Mouse (Mus musculus) olfactory bulb, adult 2 months (tissue): ENCODE measurements at regions not wholly inside any gene's neighbourhood (a gene's known extent, or its start where the extent isn't known, plus 50 kb on each side); places are given as distances from the start of the nearest gene placed in this dataset.

Experiments used
- H3K27ac ChIP-seq: fragments of 200-500 bp; 2 replicates; pipeline ENCODE4 v1.5.1; 2012; ENCODE audit warnings: low read depth, low read length; ENCODE audit not compliant: insufficient read depth
- H3K4me1 ChIP-seq: fragments of 200-500 bp; 2 replicates; pipeline ENCODE4 v1.6.1; 2012; ENCODE audit warnings: low read length; ENCODE audit not compliant: control insufficient read depth, insufficient read depth
- H3K4me3 ChIP-seq: fragments of 200-500 bp; 2 replicates; pipeline ENCODE4 v1.5.1; 2012; ENCODE audit warnings: mild to moderate bottlenecking, low read depth, low read length, moderate library complexity; ENCODE audit not compliant: insufficient read depth
- CTCF ChIP-seq: fragments of 200-500 bp; IDR thresholded peaks from 2 replicates; pipeline ENCODE4 v1.5.1; 2012; ENCODE audit warnings: low read depth, mild to moderate bottlenecking, low read length, moderate library complexity; ENCODE audit not compliant: insufficient read depth
- POLR2A ChIP-seq: fragments of 200-500 bp; IDR thresholded peaks from 2 replicates; pipeline ENCODE4 v1.6.1; 2012; ENCODE audit warnings: mild to moderate bottlenecking, low read depth, low read length, moderate library complexity; ENCODE audit not compliant: insufficient read depth
- WGBS: fragments of 180-500 bp; shearing (Covaris S2); methylation state at CpG from one replicate; pipeline ENCODE4 v1.1.7; 2018; 5-methylcytosine and 5-hydroxymethylcytosine counted together

DNA sequence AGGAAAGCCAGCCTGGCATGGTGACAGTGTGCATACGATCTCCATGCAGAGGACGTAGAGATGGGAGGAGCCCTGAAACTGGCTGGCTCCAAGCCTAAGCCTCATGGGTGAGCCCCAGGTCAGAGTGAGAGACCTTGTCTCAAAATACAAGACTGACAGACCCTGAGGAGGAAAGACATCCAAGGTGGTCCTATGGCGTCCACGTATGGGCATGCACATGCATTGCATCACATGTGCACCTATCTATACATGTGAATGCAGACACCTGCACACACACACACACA, 237.9 kb downstream of the Cxcl12 start:
- TF ChIP-seq POLR2A (no peak), CTCF (no peak)
- 92% methylated on average over 4 of the region's 4 CpGs for WGBS
- no peak overlapping the region for H3K27ac ChIP-seq
- peaks cover 3% of the 10 kb centered on the region; the same call in 1 of the 2 replicates for H3K4me1 ChIP-seq
- no peak overlapping the region for H3K4me3 ChIP-seq

DNA sequence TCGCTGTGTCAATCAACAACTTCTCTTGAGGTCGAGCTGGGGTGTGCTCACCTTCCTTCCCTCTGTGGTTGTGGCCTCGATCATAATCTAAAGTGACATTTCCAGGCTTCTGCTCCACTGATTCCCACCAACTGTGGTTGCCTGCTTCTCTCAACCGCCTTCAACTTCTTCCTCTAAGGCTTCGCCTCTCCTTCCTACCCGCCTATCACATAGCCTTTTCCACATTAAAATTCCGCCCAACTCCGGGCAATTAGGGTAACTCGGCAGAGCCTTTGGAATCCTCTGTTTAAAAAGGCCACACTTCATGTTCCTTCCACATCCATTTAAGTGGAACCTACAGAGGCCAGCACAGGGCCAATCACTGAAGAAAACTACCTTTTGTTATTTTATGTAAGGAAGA, 238.4 kb downstream of the Cxcl12 start:
- no peak for TF ChIP-seq POLR2A
- TF ChIP-seq CTCF, result no peak
- Histone ChIP-seq H3K4me1 (peaks cover 3% of the 10 kb centered on the region; the same call in 1 of the 2 replicates), H3K4me3 (no peak overlapping the region), H3K27ac (no peak overlapping the region)
- WGBS, result 57% methylated on average over 9 of the region's 9 CpGs

DNA sequence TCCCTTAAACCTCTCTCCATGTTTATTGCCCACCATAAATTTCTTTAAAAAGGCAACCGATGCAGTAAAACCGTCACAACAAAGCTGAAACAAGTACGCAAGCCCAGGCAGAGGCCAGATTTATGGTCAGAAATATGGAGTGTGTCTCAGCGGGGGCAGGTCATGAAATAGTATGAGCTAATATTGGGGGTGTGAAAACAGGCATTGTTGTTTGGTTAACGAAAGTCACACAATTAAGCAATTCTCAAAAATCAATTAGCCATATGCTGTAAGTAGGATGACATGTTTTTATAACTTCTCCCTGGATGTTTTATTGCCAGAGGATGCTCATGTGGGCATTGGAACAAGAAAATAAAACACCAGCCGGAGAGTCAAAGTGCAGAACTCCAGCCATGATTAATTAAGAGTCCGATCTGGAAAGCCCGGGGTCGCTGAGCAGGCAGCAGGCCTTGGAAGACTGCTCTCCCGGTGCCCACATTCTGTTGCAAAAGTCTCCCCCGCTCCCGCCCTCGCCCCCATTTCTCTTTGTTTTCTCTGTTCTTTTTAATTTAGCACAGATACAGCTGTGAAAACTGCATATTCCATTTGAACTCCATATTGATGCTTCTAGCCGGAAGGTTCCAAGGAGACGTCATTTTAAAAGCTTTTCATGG, 239.0 kb downstream of the Cxcl12 start:
- WGBS, result 59% methylated on average over 15 of the region's 15 CpGs
- TF ChIP-seq POLR2A, result no peak
- no peak for TF ChIP-seq CTCF
- Histone ChIP-seq H3K4me3 (no peak overlapping the region), H3K4me1 (peaks cover 3% of the 10 kb centered on the region; the same call in 1 of the 2 replicates), H3K27ac (no peak overlapping the region)

DNA sequence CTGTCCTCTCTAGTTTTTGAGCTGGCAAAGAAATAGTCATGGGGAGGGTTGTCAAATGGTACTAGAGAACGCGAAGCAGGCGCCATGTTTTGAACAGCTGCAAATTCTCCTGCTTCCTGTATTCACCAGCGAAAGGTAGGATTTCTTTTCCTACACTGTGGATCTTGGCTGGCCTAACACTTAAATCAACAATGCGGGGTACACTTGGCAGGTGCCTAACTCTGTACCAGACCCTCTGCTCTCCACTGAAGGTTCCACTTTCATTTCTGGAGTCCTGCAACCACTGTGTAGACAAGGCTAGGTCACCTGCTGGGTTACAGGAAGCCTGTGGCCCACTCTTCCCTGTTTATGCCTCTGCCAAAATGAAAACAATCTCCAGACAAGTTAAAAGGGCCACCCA, 239.6 kb downstream of the Cxcl12 start:
- H3K4me1 ChIP-seq, result peaks cover 3% of the 10 kb centered on the region; the same call in 1 of the 2 replicates
- H3K27ac ChIP-seq, result no peak overlapping the region
- TF ChIP-seq POLR2A (no peak), CTCF (no peak)
- WGBS, result 87% methylated on average over 5 of the region's 5 CpGs
- H3K4me3 ChIP-seq, result no peak overlapping the region

DNA sequence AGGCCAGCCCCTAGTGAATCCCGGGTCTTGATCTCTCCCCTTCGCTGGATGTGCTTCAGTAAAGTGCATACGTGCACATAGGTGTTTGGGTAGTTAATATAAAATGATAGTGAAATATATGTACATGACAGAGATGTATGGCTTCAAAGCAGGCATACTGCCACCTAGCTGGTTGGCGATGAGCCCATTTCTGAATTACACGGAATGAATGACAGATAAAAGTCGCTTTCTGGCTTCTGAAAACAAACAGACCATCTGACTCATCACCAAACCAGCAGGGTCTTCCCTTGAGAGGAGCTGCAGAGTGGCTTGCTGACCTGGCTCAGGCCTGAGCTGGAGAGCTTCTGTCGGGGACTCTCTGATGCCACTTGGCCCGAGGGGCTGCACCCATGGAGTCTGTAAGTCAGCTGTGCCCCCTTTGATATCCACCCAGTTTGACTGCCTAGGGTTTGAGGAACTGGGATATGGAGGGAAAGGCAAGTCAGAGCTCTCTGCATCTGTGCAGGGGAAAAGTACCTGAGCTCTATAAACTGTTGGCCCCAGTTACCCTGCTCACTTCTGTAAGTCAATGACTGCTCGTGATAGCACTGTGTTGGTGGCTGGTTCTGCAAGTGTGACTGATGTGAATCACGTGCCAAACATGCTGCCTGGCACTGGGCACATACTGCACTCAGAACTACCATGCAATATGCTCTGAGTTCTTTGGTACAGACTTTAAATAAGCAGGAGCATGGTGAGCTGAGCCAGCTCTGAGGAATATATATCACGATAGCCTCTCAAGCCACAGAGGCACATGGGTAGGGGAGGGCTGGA, 240.8 kb downstream of the Cxcl12 start:
- 84% methylated on average over 11 of the region's 11 CpGs for WGBS
- Histone ChIP-seq H3K4me1 (peaks cover 3% of the 10 kb centered on the region; the same call in 1 of the 2 replicates), H3K27ac (no peak overlapping the region), H3K4me3 (no peak overlapping the region)
- TF ChIP-seq CTCF (no peak), POLR2A (no peak)

DNA sequence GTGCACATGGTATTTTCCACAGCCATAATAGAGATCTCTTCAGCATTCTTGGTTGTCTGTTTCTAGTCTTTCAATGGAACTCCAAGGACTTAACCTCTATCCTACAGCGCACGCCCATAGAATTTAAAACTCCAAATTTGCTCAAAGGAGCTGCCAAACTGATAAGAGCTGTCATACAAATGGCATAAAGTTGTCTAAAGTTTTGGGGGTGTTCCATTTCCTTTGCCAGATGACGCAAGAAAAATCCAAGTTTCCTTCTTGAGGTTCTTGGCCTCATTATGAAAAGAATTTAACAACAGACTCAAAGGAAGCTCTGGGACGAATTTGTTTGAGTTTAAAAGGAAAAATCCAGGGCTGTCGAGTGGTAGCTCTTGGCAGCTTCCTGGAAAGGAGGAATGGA, 246.6 kb downstream of the Cxcl12 start:
- 77% methylated on average over 5 of the region's 5 CpGs for WGBS
- H3K4me1 ChIP-seq, result no peaks in the 10 kb centered on the region
- H3K4me3 ChIP-seq, result no peak overlapping the region
- TF ChIP-seq POLR2A (no peak), CTCF (no peak)
- no peak overlapping the region for H3K27ac ChIP-seq

DNA sequence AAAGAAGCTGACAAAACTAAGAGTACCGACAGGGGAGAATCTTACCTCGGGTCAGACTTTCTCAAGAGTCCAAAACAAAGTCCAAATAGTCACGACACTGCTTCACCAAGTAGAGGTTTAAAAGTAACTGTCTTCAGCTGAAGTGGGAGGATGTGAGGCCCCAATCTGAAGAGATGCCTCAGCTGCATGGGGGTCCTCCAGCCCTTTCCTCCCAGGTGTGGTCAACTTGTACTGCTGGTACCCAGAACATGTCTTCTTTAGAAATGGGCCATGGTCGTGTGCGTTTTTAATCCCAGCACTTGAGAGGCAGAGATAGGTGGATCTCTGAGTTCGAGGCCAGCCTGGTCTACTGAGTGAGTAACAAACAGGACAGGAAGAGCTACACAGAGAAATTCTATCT, 247.6 kb downstream of the Cxcl12 start:
- TF ChIP-seq POLR2A, result no peak
- TF ChIP-seq CTCF, result no peak
- WGBS, result 78% methylated on average over 6 of the region's 6 CpGs
- H3K4me3 ChIP-seq, result no peak overlapping the region
- H3K4me1 ChIP-seq, result no peaks in the 10 kb centered on the region
- no peak overlapping the region for H3K27ac ChIP-seq

DNA sequence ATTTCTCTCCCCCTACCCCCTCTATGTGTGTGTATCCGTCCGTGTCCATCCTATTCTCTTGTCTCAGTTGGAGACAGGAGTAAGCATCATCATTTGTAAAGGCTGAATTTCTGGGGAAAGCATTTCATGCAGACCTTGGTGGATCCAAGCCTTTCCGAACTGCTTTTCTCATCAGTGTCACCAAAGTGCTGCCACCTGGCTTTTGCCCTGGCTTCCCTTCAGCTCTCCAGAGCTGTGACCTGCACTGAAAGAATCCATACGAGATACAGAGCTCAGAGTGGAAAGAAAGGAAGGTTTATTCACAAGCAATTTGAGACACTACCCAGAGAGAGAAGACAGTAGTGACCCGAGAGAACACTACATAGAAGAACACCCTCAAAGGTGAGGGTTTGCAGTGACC, 248.1 kb downstream of the Cxcl12 start:
- 81% methylated on average over 5 of the region's 5 CpGs for WGBS
- TF ChIP-seq CTCF (no peak), POLR2A (no peak)

DNA sequence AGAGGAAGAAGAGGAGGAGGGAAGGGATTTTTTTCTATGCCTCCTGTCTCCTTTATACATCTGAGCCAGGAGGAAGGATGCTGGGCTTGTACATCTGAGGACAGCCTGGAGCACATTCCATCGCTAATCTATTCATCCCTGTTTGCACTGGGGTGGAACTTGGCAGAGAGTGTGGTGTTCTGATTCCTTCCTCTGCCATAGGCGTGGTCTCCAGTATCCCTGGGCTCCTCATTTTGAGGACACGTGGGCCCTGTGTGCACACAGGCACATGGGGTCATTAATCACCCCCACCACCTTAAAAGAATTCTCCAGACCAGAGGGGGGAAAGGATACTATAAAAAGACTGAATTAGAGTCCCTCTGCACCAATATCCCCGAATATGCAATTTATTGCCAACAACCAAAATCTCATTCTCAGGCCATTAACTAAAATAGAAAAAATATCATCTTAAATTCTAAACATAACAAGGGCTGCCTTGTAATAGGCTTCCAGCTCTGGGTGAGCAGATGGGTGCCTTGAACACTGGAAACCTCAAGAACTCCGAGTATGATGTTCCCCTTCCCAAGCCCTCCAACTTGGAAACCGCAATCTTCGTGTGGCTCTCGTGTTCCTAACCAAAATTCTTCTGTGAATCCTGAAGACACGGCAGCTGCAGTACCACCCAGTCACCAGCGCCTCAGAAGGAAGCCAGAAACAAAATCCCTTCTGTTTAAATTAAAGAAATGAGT, 254.7 kb downstream of the Cxcl12 start:
- TF ChIP-seq POLR2A (no peak), CTCF (no peak)
- H3K4me3 ChIP-seq, result no peak overlapping the region
- no peak overlapping the region for H3K27ac ChIP-seq
- 75% methylated on average over 10 of the region's 10 CpGs for WGBS
- H3K4me1 ChIP-seq, result peaks cover 5% of the 10 kb centered on the region

More for the DNA sequence above, 248.1 kb downstream of the Cxcl12 start:
- Histone ChIP-seq H3K4me3 (no peak overlapping the region), H3K4me1 (no peaks in the 10 kb centered on the region), H3K27ac (no peak overlapping the region)
